Mouse (Mus musculus): ENCODE results near the gene Spem1.

DNA sequence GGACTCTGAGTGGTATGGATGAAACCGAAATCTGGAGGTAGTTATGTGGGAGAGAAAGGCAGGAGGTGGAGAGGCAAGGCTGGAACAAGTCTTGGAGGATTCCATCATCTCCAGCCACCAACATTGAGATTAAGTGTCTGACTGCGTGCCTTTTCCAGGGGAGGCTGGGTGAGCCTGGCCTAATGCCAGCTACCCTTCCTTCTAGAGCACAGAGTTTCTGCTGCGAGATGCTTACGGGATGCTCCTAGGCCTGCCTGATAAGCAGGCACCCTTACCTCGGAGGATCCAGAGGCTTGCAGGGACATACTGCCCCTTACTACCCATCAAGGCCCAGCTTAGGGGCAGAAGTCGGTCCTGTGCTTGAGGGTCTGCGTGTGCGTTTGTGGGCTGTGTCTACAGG is 11.6 kb upstream of the Spem1 start:
- TF ChIP-seq POLR2A (IDR thresholded peaks at IDR 0.05; ENCODE audit: borderline replicate concordance, control insufficient read depth, low read depth, low read length) (no peak), CTCF (IDR thresholded peaks at IDR 0.05; ENCODE audit: control insufficient read depth, insufficient read depth, low read length) (no peak)
